Mouse (Mus musculus) C2C12 (cell line): ENCODE results near the gene Vill. TPM values are rescaled to one million over a fixed set of nuclear protein-coding genes. Genes with fewer than 3 reads are reported as not detected.
A peak's percentile ranks its signal among the peaks of the same experiment; 100 is the strongest.

Experiments
- H3K27me3 ChIP-seq: one replicate; pipeline ENCODE4 v1.6.1; 2011; ENCODE audit not compliant: control insufficient read depth, insufficient read depth, insufficient read length
- H3K36me3 ChIP-seq: one replicate; pipeline ENCODE4 v1.6.1; 2011; ENCODE audit not compliant: control insufficient read depth, insufficient read depth
- H3K4me3 ChIP-seq: one replicate; pipeline ENCODE4 v1.5.1; 2011; ENCODE audit warnings: mild to moderate bottlenecking, control low read depth; ENCODE audit not compliant: poor library complexity, insufficient read depth, severe bottlenecking
- H3K79me2 ChIP-seq: one replicate; pipeline ENCODE4 v1.6.1; 2011; ENCODE audit not compliant: control insufficient read depth, insufficient read depth
- H3K79me3 ChIP-seq: one replicate; pipeline ENCODE4 v1.6.1; 2011; ENCODE audit warnings: low read depth, control low read depth
- H3ac ChIP-seq: one replicate; pipeline ENCODE3; 2011; ENCODE audit warnings: low read depth; ENCODE audit not compliant: control insufficient read depth, insufficient read length
- CEBPB ChIP-seq: IDR thresholded peaks from one replicate; pipeline ENCODE4 v1.6.1; 2011; ENCODE audit warnings: low read depth, mild to moderate bottlenecking, control low read depth, moderate library complexity
- CTCF ChIP-seq: IDR thresholded peaks from one replicate; pipeline ENCODE4 v1.5.1; 2011; ENCODE audit not compliant: control insufficient read depth, insufficient read depth, insufficient read length
- FOSL1 ChIP-seq: IDR thresholded peaks from one replicate; pipeline ENCODE4 v1.8.0; 2011; ENCODE audit warnings: mild to moderate bottlenecking, low read length; ENCODE audit not compliant: poor library complexity, insufficient read depth, severe bottlenecking
- MAX ChIP-seq: IDR thresholded peaks from one replicate; pipeline ENCODE4 v1.6.1; 2011; ENCODE audit warnings: mild to moderate bottlenecking, control low read depth
- MYOD1 ChIP-seq: IDR thresholded peaks from one replicate; pipeline ENCODE4 v1.6.1; 2011; ENCODE audit warnings: low read depth; ENCODE audit not compliant: control insufficient read depth, insufficient read length
- MYOG ChIP-seq: IDR thresholded peaks from one replicate; pipeline ENCODE4 v1.6.1; 2011; ENCODE audit not compliant: control insufficient read depth, insufficient read length; ENCODE audit errors: extremely low read depth
- USF1 ChIP-seq: IDR thresholded peaks from one replicate; pipeline ENCODE4 v1.6.1; 2011; ENCODE audit warnings: low read depth, mild to moderate bottlenecking, control low read depth, moderate library complexity
- polyA plus RNA-seq: library from polyadenylated mRNA; unstranded; fragments of >200 nt; fragmentation: generic; extraction: Trizol; gene quantifications from one replicate; pipeline ENCODE4 v1.2.1, GENCODE M21; 2012; ENCODE audit warnings: missing spikeins

Vill gene
- polyA plus RNA-seq, 1 experiment = 0.96 TPM

DNA sequence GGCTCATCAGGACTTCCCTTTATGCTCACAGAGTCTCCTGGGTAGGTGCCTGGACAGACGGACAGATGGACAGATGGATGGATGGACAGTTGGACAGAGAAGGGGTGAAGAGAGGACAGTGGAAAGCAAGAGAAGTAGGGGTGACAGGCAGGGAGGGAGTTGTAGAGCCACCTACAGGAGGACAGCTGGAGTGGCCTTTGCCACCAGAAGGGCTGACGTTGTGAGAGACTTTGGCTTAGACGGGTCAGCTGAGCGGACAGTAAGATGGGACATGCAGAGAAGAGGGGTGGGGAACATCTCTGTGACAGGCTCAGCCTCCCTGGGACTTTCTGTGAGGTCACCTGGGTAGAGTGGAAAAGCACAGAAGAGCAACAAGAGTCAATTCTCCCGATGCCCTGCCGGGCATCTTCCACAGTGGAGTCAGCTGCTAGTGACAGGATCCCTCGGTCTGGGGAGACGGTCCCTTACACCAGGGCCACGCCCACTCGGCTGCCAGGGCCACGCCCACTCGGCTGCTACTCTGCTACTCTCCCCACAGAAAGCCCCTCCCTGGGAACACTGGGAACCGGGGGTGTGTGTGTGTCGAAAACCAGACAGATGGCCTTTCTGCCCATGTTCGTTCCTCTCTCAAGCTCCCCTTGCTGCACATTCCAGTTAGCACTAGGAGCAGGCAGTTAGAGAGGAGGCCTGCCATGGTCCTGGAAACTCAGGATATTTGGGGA lies 47.8 kb downstream of the Vill start:
- no peaks in the 10 kb centered on the region for H3K79me2 ChIP-seq
- H3ac ChIP-seq = no peak overlapping the region
- no peaks in the 10 kb centered on the region for H3K36me3 ChIP-seq
- no peaks in the 10 kb centered on the region for H3K79me3 ChIP-seq
- no peaks in the 10 kb centered on the region for H3K27me3 ChIP-seq
- no peak overlapping the region for H3K4me3 ChIP-seq
- TF ChIP-seq MAX (no peak), USF1 (no peak), MYOG (no peak), MYOD1 (no peak), CTCF (no peak), FOSL1 (no peak), CEBPB (no peak)

DNA sequence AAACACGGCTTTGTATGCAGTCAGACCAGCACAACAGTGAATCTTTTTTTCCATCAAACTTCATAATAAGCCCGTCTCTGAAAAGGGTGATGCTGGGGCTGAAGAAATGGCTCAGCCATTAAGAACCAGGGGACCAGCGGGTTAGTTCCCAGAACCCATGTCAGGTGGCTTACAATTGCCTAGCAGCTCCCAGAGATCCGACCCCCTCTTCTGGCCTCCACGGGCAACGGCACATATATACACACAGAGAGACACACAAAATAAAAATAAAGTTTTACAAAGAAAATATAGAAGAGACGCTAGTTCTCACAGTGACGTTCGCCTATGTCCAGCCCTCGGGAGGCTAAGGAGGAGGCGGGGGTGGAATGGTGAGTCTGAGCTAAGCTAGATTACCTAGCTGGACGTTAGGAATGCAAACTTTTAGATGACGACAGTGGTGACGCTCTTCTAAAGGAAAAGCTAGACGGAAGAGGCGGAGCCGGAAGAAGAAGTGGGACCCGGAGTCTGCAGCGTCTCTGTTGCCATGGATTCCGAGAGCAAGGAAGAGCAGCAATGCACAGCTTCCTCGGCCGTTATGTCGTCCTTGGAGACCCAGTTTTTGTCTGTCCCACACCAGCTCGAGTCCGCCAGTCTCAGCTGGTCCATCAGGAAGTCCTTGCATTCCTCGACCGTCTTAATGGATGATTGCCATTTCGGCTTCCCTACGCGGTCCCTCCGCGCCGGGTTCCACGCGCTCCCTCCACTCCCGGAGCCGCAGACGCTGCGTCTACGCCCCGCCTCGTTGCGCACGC lies 49.6 kb downstream of the Vill start, which contains the start of gene Dlec1:
TSS of gene Dlec1 (plus strand) at position 487 of the 791 bp plus-strand sequence.
- TF ChIP-seq CTCF (no peak), MYOG (no peak), USF1 (no peak), MAX (no peak)

GRCm38 (mm10) chr9:119102783-119103113 lies 50.2 kb downstream of the Vill start:
- no peaks in the 10 kb centered on the region for H3K79me2 ChIP-seq
- no peaks in the 10 kb centered on the region for H3K27me3 ChIP-seq
- H3K36me3 ChIP-seq = no peaks in the 10 kb centered on the region
- H3K79me3 ChIP-seq = no peaks in the 10 kb centered on the region
- H3ac ChIP-seq = peak overlapping the region; percentile 41
- no peak for TF ChIP-seq FOSL1
- TF ChIP-seq CEBPB = no peak
- no peak for TF ChIP-seq MYOD1
- TF ChIP-seq MAX = no peak
- TF ChIP-seq USF1 = no peak
- no peak for TF ChIP-seq CTCF
- no peak for TF ChIP-seq MYOG
- H3K4me3 ChIP-seq = peak overlapping the region; percentile 29

More for the DNA sequence above, 49.6 kb downstream of the Vill start, which contains the start of gene Dlec1:
- H3K27me3 ChIP-seq = no peaks in the 10 kb centered on the region
- no peaks in the 10 kb centered on the region for H3K79me3 ChIP-seq
- H3ac ChIP-seq = peak within 1 kb of the TSS; percentile 41
- H3K4me3 ChIP-seq = peak within 1 kb of the TSS; percentile 29
- no peaks in the 10 kb centered on the region for H3K36me3 ChIP-seq
- no peaks in the 10 kb centered on the region for H3K79me2 ChIP-seq

DNA sequence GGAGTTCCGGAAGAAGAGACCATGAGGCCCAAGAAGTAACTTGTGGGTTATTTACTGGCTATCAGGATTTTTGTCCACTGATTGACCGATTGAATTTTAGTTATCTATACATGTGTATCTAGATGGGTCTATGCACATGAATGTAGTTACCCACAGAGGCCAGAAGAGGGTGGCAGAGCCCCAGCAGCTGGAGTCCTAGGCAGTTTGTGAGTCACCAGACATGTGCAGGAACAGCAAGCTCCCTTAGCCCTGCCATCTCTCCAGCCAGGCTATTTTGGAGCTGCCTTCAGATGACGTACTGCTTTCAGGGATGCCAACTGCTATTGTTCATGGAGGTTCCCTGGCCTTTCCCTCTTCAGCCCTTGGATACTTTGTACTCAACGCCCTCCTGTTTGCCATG lies 55.0 kb downstream of the Vill start:
- Histone ChIP-seq H3K36me3 (no peaks in the 10 kb centered on the region), H3K79me3 (no peaks in the 10 kb centered on the region), H3K4me3 (no peak overlapping the region), H3K79me2 (no peaks in the 10 kb centered on the region), H3K27me3 (no peaks in the 10 kb centered on the region), H3ac (no peak overlapping the region)
- TF ChIP-seq MAX (peak; percentile 39), MYOG (no peak), CTCF (peak; percentile 45), FOSL1 (no peak)

GRCm38 (mm10) chr9:119109685-119110353 lies 57.2 kb downstream of the Vill start:
- H3K36me3 ChIP-seq = no peaks in the 10 kb centered on the region
- TF ChIP-seq MYOD1 (no peak), MAX (no peak), MYOG (no peak), FOSL1 (no peak), USF1 (no peak), CTCF (no peak), CEBPB (no peak)
- no peak overlapping the region for H3ac ChIP-seq
- H3K79me3 ChIP-seq = no peaks in the 10 kb centered on the region
- no peaks in the 10 kb centered on the region for H3K27me3 ChIP-seq
- H3K79me2 ChIP-seq = no peaks in the 10 kb centered on the region
- H3K4me3 ChIP-seq = no peak overlapping the region
